Mouse (Mus musculus) activated CD4-positive, CD25-positive, alpha-beta regulatory T cell, adult 4 months (primary cell): ENCODE measurements around the gene Cpa3. TPM values are rescaled to one million over a fixed set of nuclear protein-coding genes. Genes with fewer than 3 reads are reported as not detected.

ENCODE experiments used
- ATAC-seq: one replicate; pipeline ENCODE4 v1.8.0; 2017
- polyA plus RNA-seq, 2 experiments: library from polyadenylated mRNA; unstranded; fragments of 100-300 nt; shearing (Covaris generic); gene quantifications; one replicate each; pipeline ENCODE4 v1.2.1; 2017

The Cpa3 gene
- under 1 TPM in 1 of 2 experiments, not detected in 1; 0.22 TPM for polyA plus RNA-seq

- ATAC-seq = no peak
Observed at GRCm38 (mm10) chr3:20242050-20242449, at the start of gene Cpa3. Gene Cpa3 (minus strand): TSS chr3:20242181.

- ATAC-seq = no peak
Observed at GRCm38 (mm10) chr3:20291370-20291769, 49.4 kb upstream of the Cpa3 start.

GRCm38 (mm10) chr3:20288761-20289160 lies 46.8 kb upstream of the Cpa3 start:
- no peak for ATAC-seq

GRCm38 (mm10) chr3:20281796-20282195 lies 39.8 kb upstream of the Cpa3 start:
- no peak for ATAC-seq

GRCm38 (mm10) chr3:20275633-20276032 lies 33.7 kb upstream of the Cpa3 start, which contains the start of gene Cpb1:
Gene Cpb1 (minus strand): TSS chr3:20275733.
- no peak for ATAC-seq

DNA sequence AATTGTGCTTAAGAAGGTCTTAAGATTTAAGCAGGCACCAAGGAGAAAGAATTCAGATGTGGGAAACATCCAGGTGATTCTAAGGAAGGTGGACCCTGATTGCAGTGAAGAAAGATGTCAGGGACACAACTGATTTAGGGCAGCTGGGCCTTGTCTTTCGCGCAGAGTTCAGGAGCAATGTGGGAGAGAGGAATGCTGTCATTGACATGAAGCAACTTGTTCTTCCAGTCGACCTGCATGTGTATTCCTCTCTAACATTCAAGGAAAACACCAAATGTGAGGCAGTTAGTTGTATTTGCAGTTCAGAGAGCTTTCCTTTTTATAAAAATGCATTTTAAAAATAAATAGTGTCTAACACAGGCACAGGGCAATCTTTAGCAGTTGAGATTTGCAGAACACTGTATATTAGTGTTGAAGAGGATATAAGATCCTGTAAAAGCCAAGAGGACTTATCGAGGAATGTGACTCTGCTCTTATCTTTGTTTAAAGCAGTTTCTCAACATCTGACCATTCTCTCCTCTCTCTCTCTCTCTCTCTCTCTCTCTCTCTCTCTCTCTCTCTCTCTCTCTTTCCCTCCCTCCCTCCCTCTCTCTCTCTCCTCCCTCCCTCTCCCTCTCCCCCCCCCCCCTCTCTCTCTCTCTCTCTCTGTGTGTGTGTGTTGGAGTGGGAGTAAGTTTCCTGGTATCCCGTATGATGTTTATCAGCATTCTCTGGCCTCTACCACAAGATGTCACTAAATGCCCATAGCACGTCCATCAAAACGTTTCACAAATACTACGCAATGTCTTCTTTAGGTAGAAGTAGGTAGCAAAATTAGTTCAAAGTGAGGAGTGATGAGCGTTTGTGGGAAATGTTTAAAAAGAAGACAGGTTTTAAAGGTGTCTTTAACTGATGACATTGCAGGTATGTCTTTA lies 12.8 kb upstream of the Cpa3 start:
- ATAC-seq = no peak

- ATAC-seq = no peak
Observed at GRCm38 (mm10) chr3:20243913-20244312, 1.9 kb upstream of the Cpa3 start.

DNA sequence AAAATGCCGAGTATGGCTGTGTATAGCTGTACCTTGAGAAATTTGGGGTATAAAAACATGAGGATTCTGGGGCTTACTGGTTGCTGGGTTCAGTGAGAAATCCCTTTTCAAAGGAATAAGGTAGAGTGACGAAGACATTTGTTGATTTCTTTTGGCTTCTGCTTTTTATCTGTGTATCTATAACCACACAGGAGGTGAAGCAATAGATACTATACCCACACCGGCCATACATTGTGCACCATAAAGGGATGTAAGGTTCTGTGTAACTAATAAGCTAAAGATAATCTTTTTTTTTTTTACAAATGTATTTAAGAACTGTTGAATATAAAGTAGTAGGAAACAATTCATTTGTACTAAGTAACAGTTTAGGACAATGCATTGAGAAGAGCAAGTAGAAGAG lies 2.2 kb downstream of the Cpa3 start:
- no peak for ATAC-seq

DNA sequence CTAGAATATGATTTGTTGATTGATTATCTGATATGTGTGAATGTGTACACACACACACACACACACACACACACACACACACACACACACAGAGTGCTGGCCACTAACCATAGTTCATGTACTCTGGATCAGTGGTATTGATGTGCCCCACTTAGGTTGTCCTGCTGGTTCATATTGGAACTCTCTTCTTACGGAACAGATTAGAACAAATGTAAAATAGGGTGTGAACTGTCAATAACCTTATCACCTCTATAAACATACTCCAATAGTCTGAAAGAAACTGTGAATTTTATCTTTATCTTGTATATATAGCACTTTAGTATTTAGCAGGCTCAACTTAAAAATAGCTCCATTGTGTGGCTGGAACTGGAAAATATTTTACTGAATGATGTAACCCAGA lies 5.0 kb downstream of the Cpa3 start:
- ATAC-seq = no peak

DNA sequence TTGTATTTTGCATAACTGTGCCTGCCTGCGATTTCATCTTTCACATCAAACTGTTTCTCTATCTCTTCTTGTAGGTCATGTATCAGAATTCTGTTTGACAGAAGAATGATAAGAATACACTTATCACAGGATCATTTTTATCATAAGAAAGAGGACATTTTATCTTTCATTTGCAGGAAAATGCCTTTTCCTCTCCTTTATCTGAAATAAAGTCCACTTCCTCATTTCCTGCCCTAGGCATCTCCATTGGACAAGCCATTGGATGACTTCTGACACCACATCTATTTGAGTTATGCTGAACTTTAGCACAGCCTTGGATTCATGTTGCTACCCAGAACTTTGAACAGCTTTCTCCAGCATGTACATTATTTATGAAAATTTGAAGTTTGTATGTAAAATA lies 13.0 kb downstream of the Cpa3 start:
- ATAC-seq = no peak

GRCm38 (mm10) chr3:20225429-20225828 lies 16.6 kb downstream of the Cpa3 start:
- ATAC-seq = no peak

- ATAC-seq = peak; percentile 95
Observed at GRCm38 (mm10) chr3:20222926-20223698, 18.9 kb downstream of the Cpa3 start.

DNA sequence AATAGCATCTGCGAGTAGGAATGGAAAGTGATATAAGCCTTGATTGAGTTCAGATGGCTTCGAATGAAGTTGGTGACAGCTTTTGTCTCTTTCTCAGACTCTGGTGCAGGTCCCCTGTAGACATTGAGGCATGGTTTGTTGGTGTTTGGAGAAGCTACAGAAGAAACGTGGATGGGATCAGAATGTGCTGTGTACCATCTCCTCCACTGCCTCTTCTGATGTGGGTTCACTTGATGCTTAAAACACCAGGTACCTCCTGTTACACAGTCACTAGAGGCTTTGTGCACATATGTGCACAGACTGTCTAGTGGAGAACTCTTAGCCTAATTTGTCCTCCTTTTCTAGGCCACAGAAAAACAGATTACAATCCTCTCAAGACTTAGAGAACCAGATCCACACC lies 19.8 kb downstream of the Cpa3 start:
- ATAC-seq = no peak

DNA sequence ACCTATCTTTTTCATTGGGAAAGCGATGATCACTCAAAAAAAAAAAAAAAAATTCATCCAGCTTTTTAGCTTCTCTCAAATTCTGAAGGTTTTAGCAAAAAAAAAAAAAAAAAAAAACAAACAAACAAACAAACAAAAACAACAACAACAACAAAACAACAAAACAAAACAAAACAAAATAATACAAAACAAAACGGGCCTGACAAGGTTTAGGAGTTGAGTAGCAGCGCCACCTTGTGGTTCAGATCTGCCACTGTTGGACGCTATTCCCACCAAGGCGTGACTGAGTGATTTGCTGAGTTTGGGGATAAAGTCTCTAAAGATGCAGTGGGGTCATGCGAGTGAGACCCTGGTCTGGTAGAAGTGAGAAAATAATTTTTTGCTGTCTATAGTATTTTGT lies 43.1 kb downstream of the Cpa3 start:
- ATAC-seq = peak; percentile 90

- ATAC-seq = no peak
Observed at GRCm38 (mm10) chr3:20197878-20198277, 44.1 kb downstream of the Cpa3 start.

GRCm38 (mm10) chr3:20188976-20189675 lies 52.9 kb downstream of the Cpa3 start:
- no peak for ATAC-seq

GRCm38 (mm10) chr3:20172394-20172793 lies 69.6 kb downstream of the Cpa3 start:
- no peak for ATAC-seq

GRCm38 (mm10) chr3:20167487-20167886 lies 74.5 kb downstream of the Cpa3 start:
- no peak for ATAC-seq

Other genes with a start within 250 kb of the Cpa3 start
- gene Hps3, start 206.9 kb downstream of the Cpa3 start, polyA plus RNA-seq = 10 to 100 TPM; 25.7 to 31.6 TPM
- gene Hltf, start 184.4 kb downstream of the Cpa3 start, polyA plus RNA-seq = 10 to 100 TPM; 64.8 to 79.8 TPM
- 100 to 1,000 TPM; 113 to 139 TPM for gene Gyg, start 86.9 kb downstream of the Cpa3 start, polyA plus RNA-seq
- gene Cpb1, start 33.6 kb upstream of the Cpa3 start, polyA plus RNA-seq = not detected
- gene Agtr1b, start 125.0 kb upstream of the Cpa3 start, polyA plus RNA-seq = not detected